Mouse (Mus musculus): ENCODE measurements at regions not wholly inside any gene's neighbourhood (a gene's known extent, or its start where the extent isn't known, plus 50 kb on each side); places are given as distances from the start of the nearest gene placed in this dataset.

DNA sequence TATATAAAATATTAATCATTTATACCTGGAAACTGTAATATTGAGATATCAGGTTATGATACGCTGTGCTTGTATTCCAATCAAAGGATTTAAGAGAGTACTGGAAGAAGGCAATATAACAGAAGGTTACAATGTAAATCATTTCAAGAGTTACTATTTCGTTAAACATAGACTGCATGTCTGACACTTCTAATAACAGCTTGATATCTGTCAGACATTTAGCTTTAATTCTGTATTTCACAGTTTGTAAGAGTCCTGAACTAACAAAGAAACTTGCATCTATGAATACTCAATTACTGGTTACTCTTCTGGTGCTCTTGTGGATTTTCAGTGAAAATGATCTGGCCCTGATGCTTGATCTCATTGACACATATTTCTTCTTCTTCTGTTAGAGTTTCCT, 840.6 kb downstream of the Cdh9 start:
- DNase-seq (ENCODE audit: low read depth, low spot score): peak; percentile 18

DNA sequence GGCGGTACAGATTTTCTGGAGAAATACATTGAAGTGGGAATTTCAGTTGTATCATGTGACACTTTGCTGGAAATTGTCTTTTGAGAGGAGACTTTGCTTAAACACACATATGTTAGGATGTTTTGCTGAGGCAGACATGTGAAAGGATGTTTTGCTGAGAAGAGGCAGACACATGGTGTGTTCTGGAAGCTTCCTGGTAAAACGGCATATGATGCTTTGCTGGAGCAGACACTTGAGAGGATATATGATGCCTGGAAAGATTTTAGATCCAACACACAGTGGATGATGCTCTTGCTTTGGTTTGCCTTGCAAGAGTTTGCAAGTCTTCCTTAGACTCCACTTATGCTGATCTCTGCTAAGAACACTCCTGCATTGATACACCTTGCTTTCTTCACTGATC, 860.1 kb downstream of the Cdh9 start:
- DNase-seq (ENCODE audit: low read depth, low spot score): no peak

DNA sequence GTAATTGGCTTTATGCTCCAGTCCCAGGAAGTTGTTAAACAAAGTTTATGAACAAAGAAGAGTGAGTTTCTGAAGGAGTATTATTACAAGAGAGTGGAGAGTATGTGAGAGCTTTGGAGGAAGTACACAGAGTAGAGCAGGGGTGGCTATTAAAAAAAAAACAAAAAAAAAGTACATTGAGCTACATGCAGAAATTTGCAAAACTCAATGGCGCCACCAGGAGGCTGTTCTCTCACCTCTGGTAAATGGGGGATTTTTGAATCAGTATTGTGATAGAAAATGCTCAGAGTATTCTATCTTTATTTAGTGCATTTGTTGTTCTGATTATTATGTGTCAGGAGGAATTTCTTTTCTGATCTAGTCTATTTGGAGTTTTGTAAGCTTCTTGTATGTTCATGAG, 875.8 kb downstream of the Cdh9 start:
- no peak for DNase-seq (ENCODE audit: low read depth, low spot score)

DNA sequence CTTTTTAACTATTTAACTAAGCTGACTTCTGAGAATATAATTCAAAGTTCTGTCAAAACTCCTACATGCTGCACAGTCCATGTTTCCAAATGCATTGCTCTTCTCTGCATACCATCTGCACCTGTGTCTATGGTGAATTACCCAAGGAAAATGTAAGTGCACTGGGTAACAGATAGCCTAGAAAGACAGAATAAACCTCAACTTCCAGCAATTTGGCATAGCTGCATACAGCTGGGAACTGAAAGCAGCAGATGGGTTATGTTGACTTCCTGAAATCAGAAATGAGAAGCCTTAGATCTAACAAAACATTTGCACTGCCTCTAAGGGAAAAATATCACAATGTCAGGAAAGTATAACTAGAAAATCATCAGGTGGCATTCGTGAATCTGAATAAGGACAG, 886.4 kb downstream of the Cdh9 start:
- DNase-seq (ENCODE audit: low read depth, low spot score): no peak

DNA sequence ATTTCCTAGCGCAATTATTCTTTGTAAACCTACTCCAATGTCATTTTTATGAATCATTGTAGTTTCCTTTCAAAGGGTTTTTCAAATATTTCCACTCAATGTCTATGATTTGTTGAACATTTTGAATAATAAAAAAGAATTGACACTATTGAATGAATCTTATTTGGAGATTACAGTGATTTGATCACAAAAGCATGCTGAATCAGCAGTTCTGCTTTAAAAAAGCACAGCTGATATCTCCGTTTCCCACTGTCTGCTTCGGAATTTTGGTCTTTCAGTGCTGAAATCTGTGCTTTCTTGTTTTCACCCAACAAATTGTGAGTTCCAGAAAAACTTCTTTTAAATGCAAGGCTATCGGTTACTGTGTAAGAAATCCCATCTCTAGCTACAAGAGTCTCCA, 912.7 kb downstream of the Cdh9 start:
- no peak for DNase-seq (ENCODE audit: low read depth, low spot score)
